Mouse (Mus musculus) ES-Bruce4 (cell line): ENCODE results near the gene Olfm3.

ENCODE experiments used
- CTCF ChIP-seq: IDR thresholded peaks from one replicate; pipeline ENCODE4 v1.8.1; 2011; ENCODE audit warnings: low read depth, low read length
- POLR2A ChIP-seq: IDR thresholded peaks from one replicate; pipeline ENCODE4 v1.8.1; 2011; ENCODE audit warnings: low read length; ENCODE audit not compliant: insufficient read depth

GRCm38 (mm10) chr3:114990828-114991227, 87.0 kb downstream of the Olfm3 start:
- no peak for TF ChIP-seq CTCF
- no peak for TF ChIP-seq POLR2A
